Mouse (Mus musculus): ENCODE measurements around the gene Abca1. TPM values are rescaled to one million over a fixed set of nuclear protein-coding genes. Genes with fewer than 3 reads are reported as not detected.

The Abca1 gene
- polyA plus RNA-seq, 1 experiment from 2014 or later = 4.1 TPM

GRCm38 (mm10) chr4:53009871-53010270, 149.8 kb downstream of the Abca1 start:
- no peak overlapping the region for H3K4me3 ChIP-seq (ENCODE audit: low read length)
- H3K36me3 ChIP-seq (ENCODE audit: control insufficient read depth, insufficient read depth) = peaks cover 1% of the 10 kb centered on the region
- ATAC-seq (replicated peaks; ENCODE audit: extremely low read depth, insufficient read depth, low FRiP score) = no peak
- no peak overlapping the region for H3K9ac ChIP-seq (ENCODE audit: low read length)
- H3K9me3 ChIP-seq (replicated peaks; ENCODE audit: control insufficient read depth, low read length) = no peaks in the 10 kb centered on the region
- H3K27ac ChIP-seq (ENCODE audit: low read length) = no peak overlapping the region
- WGBS = 86% methylated on average over 4 of the region's 4 CpGs
- H3K4me2 ChIP-seq (ENCODE audit: low read depth, low read length) = no peak overlapping the region
- no peaks in the 10 kb centered on the region for H3K27me3 ChIP-seq (ENCODE audit: control insufficient read depth, insufficient read depth, low read length)
- peaks cover 6% of the 10 kb centered on the region; the same call in 1 of the 2 replicates for H3K4me1 ChIP-seq (ENCODE audit: control insufficient read depth, insufficient read depth, low read length)

- no peak overlapping the region for H3K4me3 ChIP-seq (ENCODE audit: low read length)
- H3K27ac ChIP-seq (ENCODE audit: low read length) = no peak overlapping the region
- no peaks in the 10 kb centered on the region for H3K27me3 ChIP-seq (ENCODE audit: control insufficient read depth, insufficient read depth, low read length)
- no peak overlapping the region for H3K4me2 ChIP-seq (ENCODE audit: low read depth, low read length)
- no peaks in the 10 kb centered on the region for H3K36me3 ChIP-seq (ENCODE audit: control insufficient read depth, insufficient read depth)
- H3K4me1 ChIP-seq (ENCODE audit: control insufficient read depth, insufficient read depth, low read length) = peaks cover 6% of the 10 kb centered on the region; the same call in 1 of the 2 replicates
- H3K9me3 ChIP-seq (replicated peaks; ENCODE audit: control insufficient read depth, low read length) = no peaks in the 10 kb centered on the region
- no peak for ATAC-seq (replicated peaks; ENCODE audit: extremely low read depth, insufficient read depth, low FRiP score)
- no peak overlapping the region for H3K9ac ChIP-seq (ENCODE audit: low read length)
- 57% methylated on average over 4 of the region's 4 CpGs for WGBS
Observed at GRCm38 (mm10) chr4:53009183-53009582, 150.5 kb downstream of the Abca1 start.

GRCm38 (mm10) chr4:53000154-53000553, 159.5 kb downstream of the Abca1 start:
- no peak for ATAC-seq (replicated peaks; ENCODE audit: extremely low read depth, insufficient read depth, low FRiP score)
- no peak overlapping the region for H3K4me3 ChIP-seq (ENCODE audit: low read length)
- H3K9me3 ChIP-seq (replicated peaks; ENCODE audit: control insufficient read depth, low read length) = no peaks in the 10 kb centered on the region
- H3K4me1 ChIP-seq (ENCODE audit: control insufficient read depth, insufficient read depth, low read length) = no peaks in the 10 kb centered on the region
- no peak overlapping the region for H3K9ac ChIP-seq (ENCODE audit: low read length)
- H3K4me2 ChIP-seq (ENCODE audit: low read depth, low read length) = peak overlapping the region; percentile 10; the same call in 1 of the 2 replicates
- H3K36me3 ChIP-seq (ENCODE audit: control insufficient read depth, insufficient read depth) = no peaks in the 10 kb centered on the region
- 36% methylated on average over 8 of the region's 8 CpGs for WGBS
- no peaks in the 10 kb centered on the region for H3K27me3 ChIP-seq (ENCODE audit: control insufficient read depth, insufficient read depth, low read length)
- no peak overlapping the region for H3K27ac ChIP-seq (ENCODE audit: low read length)

GRCm38 (mm10) chr4:52999449-52999848, 160.2 kb downstream of the Abca1 start:
- Histone ChIP-seq H3K27me3 (ENCODE audit: control insufficient read depth, insufficient read depth, low read length) (no peaks in the 10 kb centered on the region), H3K27ac (ENCODE audit: low read length) (no peak overlapping the region), H3K36me3 (ENCODE audit: control insufficient read depth, insufficient read depth) (no peaks in the 10 kb centered on the region), H3K9ac (ENCODE audit: low read length) (no peak overlapping the region), H3K4me1 (ENCODE audit: control insufficient read depth, insufficient read depth, low read length) (no peaks in the 10 kb centered on the region), H3K9me3 (replicated peaks; ENCODE audit: control insufficient read depth, low read length) (no peaks in the 10 kb centered on the region), H3K4me2 (ENCODE audit: low read depth, low read length) (no peak overlapping the region), H3K4me3 (ENCODE audit: low read length) (no peak overlapping the region)
- ATAC-seq (replicated peaks; ENCODE audit: extremely low read depth, insufficient read depth, low FRiP score) = no peak
- 89% methylated on average over 6 of the region's 6 CpGs for WGBS

- H3K9me3 ChIP-seq (replicated peaks; ENCODE audit: control insufficient read depth, low read length) = 0 out of 2 replicates have a peak, but pooled peaks cover 2% of the 10 kb centered on the region
- H3K27ac ChIP-seq (ENCODE audit: low read length) = no peak within 1 kb of the TSS
- WGBS = 33% methylated on average over 12 of the region's 12 CpGs
- no peaks in the 10 kb centered on the region for H3K27me3 ChIP-seq (ENCODE audit: control insufficient read depth, insufficient read depth, low read length)
- H3K4me1 ChIP-seq (ENCODE audit: control insufficient read depth, insufficient read depth, low read length) = no peaks in the 10 kb centered on the region
- H3K4me3 ChIP-seq (ENCODE audit: low read length) = peak within 1 kb of the TSS; percentile 14
- no peak for ATAC-seq (replicated peaks; ENCODE audit: extremely low read depth, insufficient read depth, low FRiP score)
- no peaks in the 10 kb centered on the region for H3K36me3 ChIP-seq (ENCODE audit: control insufficient read depth, insufficient read depth)
- no peak within 1 kb of the TSS for H3K9ac ChIP-seq (ENCODE audit: low read length)
- peak within 1 kb of the TSS; percentile 55 for H3K4me2 ChIP-seq (ENCODE audit: low read depth, low read length)
Observed at GRCm38 (mm10) chr4:52989248-52989647, 170.4 kb downstream of the Abca1 start, which contains the start of gene Nipsnap3a. TSS of gene Nipsnap3a (plus strand) at chr4:52989272.

GRCm38 (mm10) chr4:52986266-52986665, 173.4 kb downstream of the Abca1 start:
- Histone ChIP-seq H3K4me1 (ENCODE audit: control insufficient read depth, insufficient read depth, low read length) (no peaks in the 10 kb centered on the region), H3K27ac (ENCODE audit: low read length) (no peak overlapping the region), H3K4me3 (ENCODE audit: low read length) (no peak overlapping the region), H3K9me3 (replicated peaks; ENCODE audit: control insufficient read depth, low read length) (0 out of 2 replicates have a peak, but pooled peaks cover 2% of the 10 kb centered on the region), H3K36me3 (ENCODE audit: control insufficient read depth, insufficient read depth) (no peaks in the 10 kb centered on the region), H3K9ac (ENCODE audit: low read length) (no peak overlapping the region), H3K27me3 (ENCODE audit: control insufficient read depth, insufficient read depth, low read length) (no peaks in the 10 kb centered on the region; the same call in 1 of the 2 replicates), H3K4me2 (ENCODE audit: low read depth, low read length) (no peak overlapping the region)
- ATAC-seq (replicated peaks; ENCODE audit: extremely low read depth, insufficient read depth, low FRiP score) = no peak
- WGBS = 78% methylated on average over 2 of the region's 2 CpGs

- H3K4me2 ChIP-seq (ENCODE audit: low read depth, low read length) = no peak overlapping the region
- H3K9ac ChIP-seq (ENCODE audit: low read length) = no peak overlapping the region
- H3K9me3 ChIP-seq (replicated peaks; ENCODE audit: control insufficient read depth, low read length) = no peaks in the 10 kb centered on the region
- H3K27me3 ChIP-seq (ENCODE audit: control insufficient read depth, insufficient read depth, low read length) = no peaks in the 10 kb centered on the region; the same call in 1 of the 2 replicates
- ATAC-seq (replicated peaks; ENCODE audit: extremely low read depth, insufficient read depth, low FRiP score) = no peak
- H3K36me3 ChIP-seq (ENCODE audit: control insufficient read depth, insufficient read depth) = no peaks in the 10 kb centered on the region
- H3K27ac ChIP-seq (ENCODE audit: low read length) = no peak overlapping the region
- no peak overlapping the region for H3K4me3 ChIP-seq (ENCODE audit: low read length)
- H3K4me1 ChIP-seq (ENCODE audit: control insufficient read depth, insufficient read depth, low read length) = no peaks in the 10 kb centered on the region
- WGBS = 53% methylated on average over 2 of the region's 2 CpGs
Observed at GRCm38 (mm10) chr4:52985216-52985615, 174.5 kb downstream of the Abca1 start.

Other genes starting within 250 kb of the Abca1 start
- gene Olfr272, start 240.7 kb downstream of the Abca1 start, polyA plus RNA-seq (2015; fragmentation: Nextera tagmentation; extraction: Ambion mirVana) = not detected in 2 replicates
- gene Olfr270, start 195.3 kb downstream of the Abca1 start, polyA plus RNA-seq (2015; fragmentation: Nextera tagmentation; extraction: Ambion mirVana) = not detected in 2 replicates
- gene Nipsnap3a, start 170.6 kb downstream of the Abca1 start, polyA plus RNA-seq (2015; fragmentation: Nextera tagmentation; extraction: Ambion mirVana) = not detected in 2 replicates
- 54.8 and 62.6 TPM in 2 replicates for gene Nipsnap3b, start 148.0 kb downstream of the Abca1 start, polyA plus RNA-seq (2015; fragmentation: Nextera tagmentation; extraction: Ambion mirVana)